In the genomic region with DNA sequence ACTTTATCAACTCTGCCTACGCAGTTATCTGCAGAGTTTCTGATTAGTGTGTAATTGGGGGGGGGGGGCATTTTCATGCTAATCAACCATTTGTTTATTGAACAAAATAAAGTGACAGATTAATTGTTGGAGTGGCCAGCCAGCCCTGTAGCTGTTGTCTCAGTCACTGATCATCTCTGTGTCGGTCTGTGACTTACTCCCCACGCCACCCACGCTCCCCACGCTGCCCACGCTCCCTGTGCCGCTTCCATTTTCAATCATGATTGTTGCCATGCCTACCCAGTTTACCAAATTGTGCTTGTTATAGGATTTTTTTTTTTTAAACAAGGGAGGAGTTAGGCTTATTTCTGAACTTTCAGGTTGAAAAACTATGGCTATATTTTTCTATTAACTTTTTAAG, we compare ENCODE assay signal across 24 mouse cellular contexts. TPM values are rescaled to one million over a fixed set of nuclear protein-coding genes. Genes with fewer than 3 reads are reported as not detected.
DNase-seq lines count a peak whose midpoint lies in the region; ATAC-seq and TF ChIP-seq lines count a peak whose summit lies in the region.
"Had no signal": no experiment of that assay in that cellular context is flagged by ENCODE, and none has a peak within 500 bp of the region (broad histone marks: within the 10 kb centered on the region; RNA-seq: fewer than 3 reads in every experiment).

No protein-coding gene starts in this region.

- H3K9ac ChIP-seq in hindbrain, embryonic 13.5 days, result no peak overlapping the region
- H3K9ac ChIP-seq in hindbrain, embryonic 12.5 days, result no peak overlapping the region
- 0 out of 2 replicates have a peak overlapping the region, but pooled peaks have one; percentile 1 for H3K9ac ChIP-seq in neural tube, embryonic 13.5 days
- no peak overlapping the region for H3K9ac ChIP-seq in kidney, embryonic 15.5 days
- H3K9ac ChIP-seq: embryonic facial prominence, embryonic 13.5 days; forebrain, embryonic 12.5 days; forebrain, embryonic 15.5 days had no signal

- H3K27ac ChIP-seq in hindbrain, embryonic 13.5 days, result no peak overlapping the region
- no peak overlapping the region for H3K27ac ChIP-seq in hindbrain, embryonic 12.5 days
- no peak overlapping the region for H3K27ac ChIP-seq in layer of hippocampus, adult 2 months
- H3K27ac ChIP-seq in neural tube, embryonic 13.5 days (replicated peaks), result no peak overlapping the region
- no peak overlapping the region for H3K27ac ChIP-seq in kidney, embryonic 15.5 days
- H3K27ac ChIP-seq: embryonic facial prominence, embryonic 10.5 days; embryonic facial prominence, embryonic 13.5 days; forebrain, embryonic 12.5 days; forebrain, embryonic 15.5 days had no signal

- peak; percentile 15 to 19 for DNase-seq in layer of hippocampus, adult 2 months (ENCODE audit: low spot score in 2 of 2)
- no peak for DNase-seq in layer of hippocampus, postnatal 25 days (ENCODE audit: extremely low spot score in 1 of 2, low spot score in 1 of 2)
- DNase-seq in testis, postnatal 14 days (ENCODE audit: low spot score), result peak; percentile 11
- DNase-seq: adrenal gland, adult 2 months; adrenal gland, postnatal 14 days; B cell, adult 2 months; cerebellum, adult 11-12 months; cerebellum, adult 8-10 months; cerebellum, postnatal 10 days; cerebellum, postnatal 36 days; gastrocnemius, postnatal 25 days had no signal

- no peaks in the 10 kb centered on the region for H3K9me3 ChIP-seq in hindbrain, embryonic 13.5 days
- H3K9me3 ChIP-seq in hindbrain, embryonic 12.5 days (replicated peaks), result no peaks in the 10 kb centered on the region
- H3K9me3 ChIP-seq in neural tube, embryonic 13.5 days, result no peaks in the 10 kb centered on the region
- no peaks in the 10 kb centered on the region for H3K9me3 ChIP-seq in kidney, embryonic 15.5 days (replicated peaks)
- H3K9me3 ChIP-seq: embryonic facial prominence, embryonic 10.5 days; embryonic facial prominence, embryonic 13.5 days; forebrain, embryonic 12.5 days; forebrain, embryonic 15.5 days had no signal

- peaks cover 12% of the 10 kb centered on the region for H3K4me1 ChIP-seq in hindbrain, embryonic 13.5 days (replicated peaks)
- peaks cover 17% of the 10 kb centered on the region for H3K4me1 ChIP-seq in hindbrain, embryonic 12.5 days
- H3K4me1 ChIP-seq in neural tube, embryonic 13.5 days (replicated peaks), result peaks cover 15% of the 10 kb centered on the region
- H3K4me1 ChIP-seq in kidney, embryonic 15.5 days, result 0 out of 2 replicates have a peak, but pooled peaks cover 4% of the 10 kb centered on the region
- H3K4me1 ChIP-seq: forebrain, embryonic 15.5 days had no signal

- no peaks in the 10 kb centered on the region for H3K27me3 ChIP-seq in hindbrain, embryonic 13.5 days
- no peaks in the 10 kb centered on the region for H3K27me3 ChIP-seq in hindbrain, embryonic 12.5 days
- H3K27me3 ChIP-seq in neural tube, embryonic 13.5 days, result no peaks in the 10 kb centered on the region
- no peaks in the 10 kb centered on the region for H3K27me3 ChIP-seq in kidney, embryonic 15.5 days
- H3K27me3 ChIP-seq: CH12.LX; embryonic facial prominence, embryonic 13.5 days; forebrain, embryonic 12.5 days; forebrain, embryonic 15.5 days had no signal

- no peak for ATAC-seq in hindbrain, embryonic 13.5 days (ENCODE audit: low FRiP score)
- ATAC-seq in hindbrain, embryonic 12.5 days (ENCODE audit: low FRiP score), result no peak
- ATAC-seq in neural tube, embryonic 13.5 days (ENCODE audit: low read depth), result no peak
- no peak for ATAC-seq in kidney, embryonic 15.5 days (replicated peaks; ENCODE audit: low FRiP score)
- ATAC-seq: forebrain, embryonic 15.5 days; hindbrain, embryonic 16.5 days had no signal

- H3K4me2 ChIP-seq in hindbrain, embryonic 13.5 days, result peak overlapping the region; percentile 20; the same call in 1 of the 2 replicates
- H3K4me2 ChIP-seq in hindbrain, embryonic 12.5 days (replicated peaks), result no peak overlapping the region
- H3K4me2 ChIP-seq in neural tube, embryonic 13.5 days, result peak overlapping the region; percentile 11; the same call in 1 of the 2 replicates
- no peak overlapping the region for H3K4me2 ChIP-seq in kidney, embryonic 15.5 days
- H3K4me2 ChIP-seq: embryonic facial prominence, embryonic 13.5 days; forebrain, embryonic 12.5 days; forebrain, embryonic 15.5 days; heart, embryonic 11.5 days had no signal

- H3K4me3 ChIP-seq in hindbrain, embryonic 13.5 days, result no peak overlapping the region
- no peak overlapping the region for H3K4me3 ChIP-seq in hindbrain, embryonic 12.5 days
- no peak overlapping the region for H3K4me3 ChIP-seq in layer of hippocampus, adult 2 months
- no peak overlapping the region for H3K4me3 ChIP-seq in neural tube, embryonic 13.5 days
- H3K4me3 ChIP-seq in kidney, embryonic 15.5 days (replicated peaks), result no peak overlapping the region
- H3K4me3 ChIP-seq: embryonic facial prominence, embryonic 10.5 days; embryonic facial prominence, embryonic 13.5 days; erythroblast, embryonic 14.5 days; forebrain, embryonic 12.5 days; forebrain, embryonic 15.5 days had no signal

- TF ChIP-seq CTCF in layer of hippocampus, adult 2 months (conservative IDR thresholded peaks at IDR 0.05), result no peak

- no peaks in the 10 kb centered on the region for H3K36me3 ChIP-seq in hindbrain, embryonic 13.5 days
- no peaks in the 10 kb centered on the region for H3K36me3 ChIP-seq in hindbrain, embryonic 12.5 days
- H3K36me3 ChIP-seq in neural tube, embryonic 13.5 days, result no peaks in the 10 kb centered on the region
- H3K36me3 ChIP-seq in kidney, embryonic 15.5 days, result no peaks in the 10 kb centered on the region
- H3K36me3 ChIP-seq: embryonic facial prominence, embryonic 10.5 days; forebrain, embryonic 12.5 days; forebrain, embryonic 15.5 days; G1E had no signal

- WGBS in hindbrain, embryonic 13.5 days, result 21% methylated on average over 7 of the region's 7 CpGs
- WGBS in hindbrain, embryonic 12.5 days, result 48% methylated on average over 7 of the region's 7 CpGs
- 23% methylated on average over 7 of the region's 7 CpGs for WGBS in neural tube, embryonic 13.5 days
- 57% methylated on average over 7 of the region's 7 CpGs for WGBS in kidney, embryonic 15.5 days

RNA-seq across cellular contexts. Expression of gene Arhgap24, which starts 34.3 kb away (rescaled TPM):
- 7.2 and 7.3 TPM in 2 replicates for polyA plus RNA-seq in hindbrain, embryonic 13.5 days (2015; fragmentation: Nextera tagmentation; extraction: Ambion mirVana)
- polyA plus RNA-seq in hindbrain, embryonic 12.5 days (2016; fragmentation: Nextera tagmentation; extraction: Ambion mirVana), result 10.1 and 10.6 TPM in 2 replicates
- total RNA-seq in layer of hippocampus, adult 2 months (2021), result 1 to 10 TPM; 4.8 to 5.3 TPM
- 1 to 10 TPM; 6.1 to 7.0 TPM for total RNA-seq in layer of hippocampus, postnatal 25 days (2021)
- 8.3 and 8.5 TPM in 2 replicates for polyA plus RNA-seq in neural tube, embryonic 13.5 days (2015; fragmentation: Nextera tagmentation; extraction: Ambion mirVana)
- polyA plus RNA-seq in kidney, embryonic 15.5 days (2015; fragmentation: Nextera tagmentation; extraction: Ambion mirVana), result 70.9 and 71.3 TPM in 2 replicates
- polyA plus RNA-seq: erythroblast, embryonic 14.5 days; G1E had no signal

Comparison
In these comparisons a context has a peak if more than half of its experiments do, and no peak if none do; other contexts are left out.
1. H3K4me2 ChIP-seq: peak in hindbrain, embryonic 13.5 days (single experiment) and neural tube, embryonic 13.5 days (single experiment); none in hindbrain, embryonic 12.5 days (single experiment) and kidney, embryonic 15.5 days (single experiment).
2. DNase-seq: peak in layer of hippocampus, adult 2 months (2 of 2) and testis, postnatal 14 days (single experiment); none in layer of hippocampus, postnatal 25 days (0 of 2).